Mouse (Mus musculus): ENCODE measurements around the gene Slc39a8. TPM values are rescaled to one million over a fixed set of nuclear protein-coding genes. Genes with fewer than 3 reads are reported as not detected.

Slc39a8 gene
- polyA plus RNA-seq, 1 experiment from 2014 or later, result 7.2 TPM

- under 1% methylated on average over 57 of the region's 57 CpGs for WGBS
- DNase-seq (ENCODE audit: low spot score), result peak; percentile 51
- no peaks in the 10 kb centered on the region for H3K36me3 ChIP-seq (ENCODE audit: control insufficient read depth, insufficient read depth, low read length)
Measured at GRCm38 (mm10) chr3:135825754-135826683, 940 bp downstream of the Slc39a8 start.

GRCm38 (mm10) chr3:135826684-135827249, 1.7 kb downstream of the Slc39a8 start:
- Histone ChIP-seq H3K36me3 (ENCODE audit: control insufficient read depth, insufficient read depth, low read length) (no peaks in the 10 kb centered on the region), H3K4me3 (ENCODE audit: low read depth, low read length) (peak overlapping the region; percentile 51), H3K27me3 (replicated peaks; ENCODE audit: control insufficient read depth, insufficient read depth, low read length) (0 out of 2 replicates have a peak, but pooled peaks cover 8% of the 10 kb centered on the region), H3K9ac (ENCODE audit: low read length) (peak overlapping the region; percentile 70), H3K4me1 (ENCODE audit: control insufficient read depth, insufficient read depth, low read length) (peaks cover 4% of the 10 kb centered on the region), H3K27ac (ENCODE audit: low read depth, low read length) (peak overlapping the region; percentile 27; the same call in 1 of the 2 replicates), H3K4me2 (ENCODE audit: low read length) (peak overlapping the region; percentile 98), H3K9me3 (replicated peaks; ENCODE audit: control insufficient read depth, low read length) (no peaks in the 10 kb centered on the region)
- 29% methylated on average over 12 of the region's 12 CpGs for WGBS
- DNase-seq (ENCODE audit: low spot score) (no peak), ATAC-seq (no peak)

More at GRCm38 (mm10) chr3:135825754-135826683, 940 bp downstream of the Slc39a8 start:
- H3K27me3 ChIP-seq (replicated peaks; ENCODE audit: control insufficient read depth, insufficient read depth, low read length), result 0 out of 2 replicates have a peak, but pooled peaks cover 8% of the 10 kb centered on the region
- H3K4me2 ChIP-seq (ENCODE audit: low read length), result peak overlapping the region; percentile 98
- H3K4me1 ChIP-seq (ENCODE audit: control insufficient read depth, insufficient read depth, low read length), result peaks cover 4% of the 10 kb centered on the region
- peak; percentile 75 for ATAC-seq
- peak overlapping the region; percentile 70 for H3K9ac ChIP-seq (ENCODE audit: low read length)
- no peaks in the 10 kb centered on the region for H3K9me3 ChIP-seq (replicated peaks; ENCODE audit: control insufficient read depth, low read length)
- peak overlapping the region; percentile 27; the same call in 1 of the 2 replicates for H3K27ac ChIP-seq (ENCODE audit: low read depth, low read length)
- H3K4me3 ChIP-seq (ENCODE audit: low read depth, low read length), result peak overlapping the region; percentile 51

- 0 out of 2 replicates have a peak, but pooled peaks cover 8% of the 10 kb centered on the region for H3K27me3 ChIP-seq (replicated peaks; ENCODE audit: control insufficient read depth, insufficient read depth, low read length)
- H3K36me3 ChIP-seq (ENCODE audit: control insufficient read depth, insufficient read depth, low read length), result no peaks in the 10 kb centered on the region
- no peak overlapping the region for H3K9ac ChIP-seq (ENCODE audit: low read length)
- WGBS, result 50% methylated on average over 1 of the region's 1 CpGs
- no peak overlapping the region for H3K4me2 ChIP-seq (ENCODE audit: low read length)
- H3K27ac ChIP-seq (ENCODE audit: low read depth, low read length), result no peak overlapping the region
- H3K9me3 ChIP-seq (replicated peaks; ENCODE audit: control insufficient read depth, low read length), result no peaks in the 10 kb centered on the region
- no peak overlapping the region for H3K4me3 ChIP-seq (ENCODE audit: low read depth, low read length)
- no peak for DNase-seq (ENCODE audit: low spot score)
- no peak for ATAC-seq
- H3K4me1 ChIP-seq (ENCODE audit: control insufficient read depth, insufficient read depth, low read length), result peaks cover 4% of the 10 kb centered on the region
Measured at GRCm38 (mm10) chr3:135828000-135828399, 2.9 kb downstream of the Slc39a8 start.

GRCm38 (mm10) chr3:135832496-135832895, 7.4 kb downstream of the Slc39a8 start:
- no peaks in the 10 kb centered on the region for H3K36me3 ChIP-seq (ENCODE audit: control insufficient read depth, insufficient read depth, low read length)
- ATAC-seq (no peak), DNase-seq (ENCODE audit: low spot score) (no peak)
- H3K27me3 ChIP-seq (replicated peaks; ENCODE audit: control insufficient read depth, insufficient read depth, low read length), result no peaks in the 10 kb centered on the region
- no peaks in the 10 kb centered on the region for H3K4me1 ChIP-seq (ENCODE audit: control insufficient read depth, insufficient read depth, low read length)
- no peak overlapping the region for H3K4me3 ChIP-seq (ENCODE audit: low read depth, low read length)
- no peaks in the 10 kb centered on the region for H3K9me3 ChIP-seq (replicated peaks; ENCODE audit: control insufficient read depth, low read length)
- H3K4me2 ChIP-seq (ENCODE audit: low read length), result no peak overlapping the region
- 100% methylated on average over 2 of the region's 2 CpGs for WGBS
- H3K27ac ChIP-seq (ENCODE audit: low read depth, low read length), result no peak overlapping the region
- H3K9ac ChIP-seq (ENCODE audit: low read length), result no peak overlapping the region

GRCm38 (mm10) chr3:135832907-135833306, 7.8 kb downstream of the Slc39a8 start:
- no peak overlapping the region for H3K4me2 ChIP-seq (ENCODE audit: low read length)
- H3K9ac ChIP-seq (ENCODE audit: low read length), result no peak overlapping the region
- H3K9me3 ChIP-seq (replicated peaks; ENCODE audit: control insufficient read depth, low read length), result no peaks in the 10 kb centered on the region
- H3K4me1 ChIP-seq (ENCODE audit: control insufficient read depth, insufficient read depth, low read length), result no peaks in the 10 kb centered on the region
- H3K27ac ChIP-seq (ENCODE audit: low read depth, low read length), result no peak overlapping the region
- no peaks in the 10 kb centered on the region for H3K36me3 ChIP-seq (ENCODE audit: control insufficient read depth, insufficient read depth, low read length)
- DNase-seq (ENCODE audit: low spot score) (no peak), ATAC-seq (no peak)
- 73% methylated on average over 4 of the region's 4 CpGs for WGBS
- no peak overlapping the region for H3K4me3 ChIP-seq (ENCODE audit: low read depth, low read length)
- no peaks in the 10 kb centered on the region for H3K27me3 ChIP-seq (replicated peaks; ENCODE audit: control insufficient read depth, insufficient read depth, low read length)

GRCm38 (mm10) chr3:135834988-135835387, 9.9 kb downstream of the Slc39a8 start:
- Histone ChIP-seq H3K4me3 (ENCODE audit: low read depth, low read length) (no peak overlapping the region), H3K9ac (ENCODE audit: low read length) (no peak overlapping the region), H3K27ac (ENCODE audit: low read depth, low read length) (no peak overlapping the region), H3K4me2 (ENCODE audit: low read length) (no peak overlapping the region), H3K36me3 (ENCODE audit: control insufficient read depth, insufficient read depth, low read length) (no peaks in the 10 kb centered on the region), H3K27me3 (replicated peaks; ENCODE audit: control insufficient read depth, insufficient read depth, low read length) (no peaks in the 10 kb centered on the region), H3K4me1 (ENCODE audit: control insufficient read depth, insufficient read depth, low read length) (no peaks in the 10 kb centered on the region), H3K9me3 (replicated peaks; ENCODE audit: control insufficient read depth, low read length) (no peaks in the 10 kb centered on the region)
- DNase-seq (ENCODE audit: low spot score), result no peak
- no peak for ATAC-seq
- WGBS, result 92% methylated on average over 3 of the region's 3 CpGs

GRCm38 (mm10) chr3:135839535-135839934, 14.5 kb downstream of the Slc39a8 start:
- H3K36me3 ChIP-seq (ENCODE audit: control insufficient read depth, insufficient read depth, low read length), result no peaks in the 10 kb centered on the region
- no peaks in the 10 kb centered on the region for H3K27me3 ChIP-seq (replicated peaks; ENCODE audit: control insufficient read depth, insufficient read depth, low read length)
- H3K9ac ChIP-seq (ENCODE audit: low read length), result no peak overlapping the region
- DNase-seq (ENCODE audit: low spot score), result no peak
- no peak overlapping the region for H3K27ac ChIP-seq (ENCODE audit: low read depth, low read length)
- no peak overlapping the region for H3K4me3 ChIP-seq (ENCODE audit: low read depth, low read length)
- 94% methylated on average over 13 of the region's 13 CpGs for WGBS
- H3K4me1 ChIP-seq (ENCODE audit: control insufficient read depth, insufficient read depth, low read length), result no peaks in the 10 kb centered on the region
- H3K9me3 ChIP-seq (replicated peaks; ENCODE audit: control insufficient read depth, low read length), result no peaks in the 10 kb centered on the region
- no peak for ATAC-seq
- no peak overlapping the region for H3K4me2 ChIP-seq (ENCODE audit: low read length)

- Histone ChIP-seq H3K27ac (ENCODE audit: low read depth, low read length) (no peak overlapping the region), H3K4me3 (ENCODE audit: low read depth, low read length) (no peak overlapping the region), H3K27me3 (replicated peaks; ENCODE audit: control insufficient read depth, insufficient read depth, low read length) (no peaks in the 10 kb centered on the region), H3K4me2 (ENCODE audit: low read length) (no peak overlapping the region), H3K9ac (ENCODE audit: low read length) (no peak overlapping the region), H3K36me3 (ENCODE audit: control insufficient read depth, insufficient read depth, low read length) (no peaks in the 10 kb centered on the region), H3K9me3 (replicated peaks; ENCODE audit: control insufficient read depth, low read length) (no peaks in the 10 kb centered on the region), H3K4me1 (ENCODE audit: control insufficient read depth, insufficient read depth, low read length) (no peaks in the 10 kb centered on the region)
- 92% methylated on average over 12 of the region's 12 CpGs for WGBS
- DNase-seq (ENCODE audit: low spot score) (no peak), ATAC-seq (no peak)
Measured at GRCm38 (mm10) chr3:135840185-135840584, 15.1 kb downstream of the Slc39a8 start.
